Mouse (Mus musculus) thymus, postnatal 36 days (tissue): Measurements from ENCODE around the gene Myo15b.
A peak's percentile ranks its signal among the peaks of the same experiment; 100 is the strongest.

Experiments used
- DNase-seq, 2 experiments: peaks; one replicate each; pipeline ENCODE4 v3.0.0; 2022; ENCODE audit warnings: mixed read lengths in 2 of 2

Myo15b gene

DNA sequence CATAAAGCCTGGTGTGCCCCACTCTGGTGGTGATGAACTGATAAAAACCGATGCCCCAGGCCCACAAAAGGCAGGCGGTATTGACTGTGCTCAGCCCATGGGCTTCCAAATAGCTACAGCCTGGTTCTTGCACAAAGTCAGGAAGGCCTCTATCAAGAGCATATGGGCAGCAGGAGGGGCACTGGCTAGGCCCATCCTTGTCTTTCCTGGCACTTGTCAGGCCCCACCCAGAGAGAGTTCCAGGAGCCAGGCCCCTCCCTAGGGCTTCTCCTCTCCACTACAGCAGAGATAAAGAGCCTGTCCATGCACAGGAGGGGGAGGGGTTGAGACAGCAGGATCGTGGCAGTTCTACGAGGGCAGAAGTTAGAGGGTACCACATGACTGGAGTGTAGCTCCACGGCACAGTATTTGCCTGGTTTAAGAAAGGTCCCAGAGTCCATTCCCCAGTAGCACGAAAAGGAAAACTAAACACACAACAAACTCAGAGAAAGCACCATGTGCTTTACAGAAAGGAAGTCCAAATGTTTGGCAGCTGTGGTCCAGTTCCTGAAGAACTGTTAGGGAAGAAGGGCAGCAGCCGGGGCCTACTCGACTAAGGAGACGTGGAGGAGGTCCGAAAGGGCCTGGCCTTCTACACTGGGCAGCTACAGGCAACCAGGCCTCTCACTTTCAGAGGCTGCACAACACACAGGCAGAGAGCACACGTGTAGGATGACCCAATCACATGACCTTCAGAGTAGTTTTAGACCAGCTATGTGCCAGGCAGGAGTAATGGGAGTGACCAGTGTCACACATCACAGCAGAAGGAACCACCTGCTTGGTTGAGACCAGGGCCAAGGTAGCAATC is 45.4 kb downstream of the Myo15b start:
- DNase-seq: no peak

- peak in 1 of 2 experiments; percentile 26 for DNase-seq
Observed at GRCm38 (mm10) chr11:115904231-115904955, 46.2 kb downstream of the Myo15b start.

GRCm38 (mm10) chr11:115904956-115905790 is 47.0 kb downstream of the Myo15b start:
- peak in 1 of 2 experiments; percentile 26 for DNase-seq

- no peak for DNase-seq
Observed at GRCm38 (mm10) chr11:115906116-115906515, 47.9 kb downstream of the Myo15b start.

DNA sequence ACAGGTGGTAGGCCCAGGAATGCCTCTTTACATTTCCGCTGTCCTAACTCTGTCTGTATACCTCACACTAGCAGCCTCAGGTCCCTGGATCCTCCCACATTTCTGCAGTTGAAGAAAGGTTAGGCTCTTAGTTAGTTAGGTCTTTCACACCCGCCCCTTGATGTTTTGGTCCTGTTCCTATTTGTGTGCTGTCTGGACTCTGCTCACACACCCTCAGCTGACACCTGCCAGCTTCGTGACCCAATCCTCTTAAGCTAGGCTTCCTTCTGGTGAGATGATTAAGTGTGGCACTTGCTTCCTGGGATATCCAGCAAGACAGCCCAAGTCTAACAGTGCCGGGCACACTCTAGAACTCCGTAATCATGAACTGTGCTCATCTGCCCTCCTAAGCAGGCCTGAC is 48.3 kb downstream of the Myo15b start:
- DNase-seq: no peak

- peak in 1 of 2 experiments; percentile 63 for DNase-seq
Observed at GRCm38 (mm10) chr11:115911134-115911561, 52.9 kb downstream of the Myo15b start.

DNA sequence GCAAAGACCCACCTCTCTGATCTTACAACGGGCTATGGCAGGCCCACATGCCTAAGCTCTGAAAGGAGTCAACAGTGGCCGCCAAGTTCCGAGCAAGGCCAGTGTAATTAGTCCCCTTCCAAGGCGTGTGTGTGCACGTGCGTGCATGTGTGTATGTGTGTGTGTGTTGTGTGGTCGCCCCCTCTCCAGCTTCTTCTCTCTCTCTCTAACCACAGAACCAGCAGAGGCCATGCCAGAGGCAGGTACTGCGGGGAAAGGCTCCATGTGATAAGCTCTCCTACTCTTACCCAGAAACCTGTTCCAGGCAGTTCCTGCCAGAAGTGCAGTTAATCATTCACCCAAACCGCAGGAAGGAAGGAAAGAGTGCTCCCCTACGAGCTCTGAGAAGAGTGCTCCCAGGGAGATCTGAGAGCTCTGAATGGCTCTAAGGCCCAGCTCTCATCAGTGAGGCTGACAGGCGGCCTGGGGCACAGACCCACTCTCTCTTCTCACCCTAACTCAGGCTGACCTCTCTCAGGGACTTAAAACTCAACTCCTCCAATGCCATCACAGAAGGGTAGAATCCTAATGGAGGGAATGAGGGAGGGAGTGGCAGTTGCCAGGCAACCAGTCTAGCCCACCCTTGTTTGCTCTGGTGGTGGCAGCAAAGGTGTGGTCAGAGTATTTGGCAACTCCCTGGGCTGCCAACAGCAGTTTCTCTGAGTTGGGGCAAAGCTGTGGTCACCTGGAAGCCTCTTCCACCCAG is 53.6 kb downstream of the Myo15b start, which contains the start of gene Smim6:
Gene Smim6, plus strand, starts transcription at position 386 of the 745 bp plus-strand sequence.
- peak in 1 of 2 experiments; percentile 35 for DNase-seq

- no peak for DNase-seq
Observed at GRCm38 (mm10) chr11:115916579-115916978, 58.4 kb downstream of the Myo15b start.

DNA sequence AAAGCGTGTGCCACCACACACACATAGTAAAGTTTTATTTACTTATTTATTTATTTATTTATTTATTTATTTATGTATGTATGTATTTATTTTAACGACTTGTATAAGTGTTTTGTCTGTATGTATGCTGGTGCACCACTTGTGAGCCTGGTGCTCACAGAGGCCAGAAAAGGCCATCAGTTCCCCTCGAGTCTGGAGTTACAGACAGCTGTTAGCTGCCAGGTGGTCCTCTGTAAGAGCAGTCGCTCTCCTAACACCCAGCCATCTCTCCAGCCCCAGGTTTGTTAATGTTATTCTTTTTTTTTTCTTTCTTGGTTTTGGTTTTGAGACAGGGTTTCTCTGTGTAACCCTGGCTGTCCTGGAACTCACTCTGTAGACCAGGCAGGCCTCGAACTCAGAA is 60.4 kb downstream of the Myo15b start:
- no peak for DNase-seq

DNA sequence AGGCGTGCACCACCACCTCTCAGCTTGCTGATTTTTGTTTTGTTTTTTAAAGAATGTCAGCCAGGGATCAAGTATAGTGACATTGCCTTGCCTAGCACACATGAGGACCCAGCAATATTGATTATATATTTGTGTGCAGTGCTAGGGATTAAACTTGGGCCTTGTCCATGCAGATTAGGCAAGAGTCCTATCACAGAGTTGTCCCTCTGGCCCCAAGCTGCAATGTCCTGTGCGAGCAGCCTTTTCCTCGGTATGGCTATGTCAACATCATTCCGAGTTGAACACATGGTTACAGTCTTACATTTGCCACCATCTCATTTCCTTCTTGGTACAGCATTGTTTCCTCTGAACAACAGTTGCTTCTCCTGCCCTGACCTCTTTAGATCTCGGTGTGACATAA is 60.9 kb downstream of the Myo15b start:
- DNase-seq: no peak

- peak; percentile 50 to 57 for DNase-seq
Observed at GRCm38 (mm10) chr11:115920110-115920818, 62.1 kb downstream of the Myo15b start.

DNA sequence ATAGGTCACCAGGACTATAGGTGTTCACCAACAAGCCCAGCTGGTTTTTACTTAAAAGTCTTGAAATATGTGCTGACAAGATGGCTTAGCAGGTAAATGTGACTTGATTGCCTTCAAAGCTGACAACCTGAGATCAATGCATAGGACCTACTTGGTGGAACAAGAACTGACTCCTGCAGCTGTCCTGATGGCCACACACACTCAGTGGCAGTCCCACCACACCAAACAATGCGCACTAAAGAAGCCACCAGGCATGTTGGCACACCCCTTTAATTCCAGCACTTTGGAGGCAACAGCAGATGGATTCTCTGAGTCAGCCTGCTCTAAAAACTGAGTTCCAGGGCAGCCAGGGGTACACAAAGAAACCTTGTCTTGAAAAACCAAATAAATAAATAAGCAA is 63.8 kb downstream of the Myo15b start:
- DNase-seq: no peak

DNA sequence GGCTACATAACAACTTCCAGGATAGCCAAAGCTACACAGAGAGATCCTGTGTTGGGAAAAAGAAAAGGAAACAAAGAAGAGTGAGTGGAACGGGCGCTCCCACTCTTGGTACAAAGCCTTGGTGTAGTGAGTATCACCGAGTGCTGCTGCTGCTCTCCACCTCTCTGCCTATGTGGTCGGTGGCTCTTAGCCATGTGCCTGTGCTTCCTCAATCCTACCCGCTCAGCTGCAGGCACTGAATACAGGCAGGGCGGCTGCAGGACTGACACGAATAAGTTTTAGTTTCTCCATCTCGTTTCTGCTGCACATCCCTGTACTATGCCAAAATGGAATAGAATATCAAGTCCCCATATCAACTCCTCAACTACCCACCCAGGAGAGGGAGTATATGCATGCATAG is 70.8 kb downstream of the Myo15b start:
- no peak for DNase-seq

GRCm38 (mm10) chr11:115929818-115930217 is 71.6 kb downstream of the Myo15b start:
- no peak for DNase-seq

- DNase-seq: no peak
Observed at GRCm38 (mm10) chr11:115931235-115931634, 73.0 kb downstream of the Myo15b start.

GRCm38 (mm10) chr11:115933108-115933746 is 75.0 kb downstream of the Myo15b start, which contains the start of the genes Sap30bp and Recql5:
Sap30bp (plus strand) TSS chr11:115933282.
Recql5 (minus strand) TSS chr11:115933477.
- DNase-seq: peak; percentile 93 to 94

DNA sequence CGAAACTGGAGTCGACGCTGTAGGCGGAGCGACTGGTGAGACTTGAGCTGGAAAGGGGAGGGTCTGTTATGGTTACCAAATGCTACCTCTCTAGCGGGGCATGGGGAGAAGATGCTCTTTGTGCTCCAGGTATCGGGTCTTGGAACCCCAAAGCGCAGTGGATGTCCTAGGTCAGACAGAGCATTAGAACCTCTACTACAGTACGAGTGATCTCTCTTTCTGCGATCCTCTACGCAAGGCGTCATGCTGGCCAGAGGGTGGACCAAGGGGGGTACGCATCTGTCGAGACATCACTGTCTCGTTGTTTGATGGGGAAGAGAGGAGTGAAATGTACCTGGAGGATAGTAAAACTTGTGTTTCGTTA is 75.5 kb downstream of the Myo15b start:
- no peak for DNase-seq

GRCm38 (mm10) chr11:115939690-115940329 is 81.6 kb downstream of the Myo15b start:
- peak; percentile 52 to 57 for DNase-seq

DNA sequence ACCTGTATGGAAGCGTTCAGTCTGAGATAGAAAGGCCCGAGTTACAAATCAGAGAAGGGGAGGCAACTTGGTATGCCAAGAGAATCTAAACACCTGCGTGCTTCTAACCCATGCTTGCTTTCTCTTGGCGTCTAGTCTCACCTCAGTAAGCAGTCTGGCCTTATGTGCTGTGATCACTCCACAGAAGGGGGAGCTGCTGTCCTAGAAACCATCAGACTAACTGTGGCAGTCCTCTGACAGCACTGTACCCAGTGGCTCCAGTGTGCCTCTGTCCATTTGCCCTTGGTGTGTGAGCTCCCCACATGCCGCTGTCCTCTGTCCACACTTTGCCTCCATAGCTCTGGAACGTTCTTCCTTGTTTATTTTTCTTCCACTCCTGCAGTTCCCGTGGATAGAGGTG is 83.8 kb downstream of the Myo15b start:
- no peak for DNase-seq
